Mouse (Mus musculus) myocyte (in vitro differentiated cells): ENCODE measurements around the gene Dhx36. TPM values are rescaled to one million over a fixed set of nuclear protein-coding genes. Genes with fewer than 3 reads are reported as not detected.
A peak's percentile ranks its signal among the peaks of the same experiment; 100 is the strongest.

Experiments used
- H3K27me3 ChIP-seq: one replicate; pipeline ENCODE4 v1.6.1; 2011; ENCODE audit not compliant: control insufficient read depth, insufficient read depth, insufficient read length
- H3K36me3 ChIP-seq: one replicate; pipeline ENCODE4 v1.6.1; 2011; ENCODE audit not compliant: control insufficient read depth, insufficient read depth
- H3K4me2 ChIP-seq: one replicate; pipeline ENCODE4 v1.6.1; 2011; ENCODE audit warnings: low read depth, control low read depth
- H3K4me3 ChIP-seq: one replicate; pipeline ENCODE4 v1.5.1; 2011; ENCODE audit warnings: mild to moderate bottlenecking, control low read depth, moderate library complexity
- H3K79me2 ChIP-seq: one replicate; pipeline ENCODE4 v1.6.1; 2011; ENCODE audit not compliant: control insufficient read depth, insufficient read depth
- H3ac ChIP-seq: one replicate; pipeline ENCODE4 v1.6.1; 2011; ENCODE audit not compliant: control insufficient read depth, insufficient read length
- CEBPB ChIP-seq: IDR thresholded peaks from 2 replicates; pipeline ENCODE4 v1.6.1; 2011; ENCODE audit warnings: mild to moderate bottlenecking, moderate library complexity; ENCODE audit not compliant: poor library complexity, insufficient read depth, severe bottlenecking
- E2F4 ChIP-seq: IDR thresholded peaks from one replicate; pipeline ENCODE4 v1.6.1; 2011; ENCODE audit warnings: mild to moderate bottlenecking, control low read depth, moderate library complexity; ENCODE audit not compliant: insufficient read depth
- MAX ChIP-seq: IDR thresholded peaks from one replicate; pipeline ENCODE4 v1.6.1; 2011; ENCODE audit warnings: low read depth, mild to moderate bottlenecking, control low read depth
- MYOD1 ChIP-seq, 3 experiments: IDR thresholded peaks; one replicate each; pipeline ENCODE4 v1.6.1; 2011; ENCODE audit warnings: control low read depth in 2 of 3, low read depth in 2 of 3, mild to moderate bottlenecking in 2 of 3, moderate library complexity in 1 of 3; ENCODE audit not compliant: insufficient read length in 2 of 3, control insufficient read depth in 1 of 3
- MYOG ChIP-seq, 3 experiments: IDR thresholded peaks; one replicate each; pipeline ENCODE4 v1.6.1; 2011; ENCODE audit warnings: control low read depth in 2 of 3, low read depth in 2 of 3, mild to moderate bottlenecking in 2 of 3; ENCODE audit not compliant: insufficient read length in 2 of 3, control insufficient read depth in 1 of 3, insufficient read depth in 1 of 3
- POLR2A ChIP-seq: IDR thresholded peaks from one replicate; pipeline ENCODE4 v1.6.1; 2011; ENCODE audit warnings: low read depth, mild to moderate bottlenecking, control low read depth, moderate library complexity; ENCODE audit not compliant: insufficient read length
- POLR2AphosphoS2 ChIP-seq: IDR thresholded peaks from one replicate; pipeline ENCODE4 v1.6.1; 2011; ENCODE audit warnings: low read depth, control low read depth; ENCODE audit not compliant: insufficient read length
- REST ChIP-seq: IDR thresholded peaks from one replicate; pipeline ENCODE4 v1.6.1; 2011; ENCODE audit warnings: mild to moderate bottlenecking, control low read depth, moderate library complexity; ENCODE audit not compliant: insufficient read depth, insufficient read length
- SRF ChIP-seq: IDR thresholded peaks from one replicate; pipeline ENCODE4 v1.6.1; 2011; ENCODE audit warnings: low read depth; ENCODE audit not compliant: control insufficient read depth, insufficient read length
- TCF12 ChIP-seq: IDR thresholded peaks from one replicate; pipeline ENCODE4 v1.6.1; 2011; ENCODE audit warnings: mild to moderate bottlenecking, control low read depth; ENCODE audit not compliant: poor library complexity, insufficient read depth, severe bottlenecking
- TCF3 ChIP-seq: IDR thresholded peaks from one replicate; pipeline ENCODE4 v1.6.1; 2011; ENCODE audit warnings: low read depth, control low read depth; ENCODE audit not compliant: insufficient read length
- USF1 ChIP-seq: IDR thresholded peaks from one replicate; pipeline ENCODE4 v1.6.1; 2011; ENCODE audit warnings: low read depth, mild to moderate bottlenecking, control low read depth, moderate library complexity
- polyA plus RNA-seq: library from polyadenylated mRNA; unstranded; fragments of >200 nt; fragmentation: generic; extraction: Trizol; gene quantifications from one replicate; pipeline ENCODE4 v1.2.1, GENCODE M21; 2012; ENCODE audit warnings: missing spikeins

Gene Dhx36
- polyA plus RNA-seq, 1 experiment, result 8.6 TPM

GRCm38 (mm10) chr3:62499327-62499726, 7.5 kb downstream of the Dhx36 start:
- TF ChIP-seq REST (no peak), MYOD1 (IDR thresholded peaks at IDR 0.05; ENCODE audit: control insufficient read depth in 1 of 3, insufficient read length in 2 of 3, low read depth in 2 of 3) (peak in 2 of 3 experiments; percentile 10 to 41)
- Histone ChIP-seq H3ac (no peak overlapping the region), H3K79me2 (peaks cover 8% of the 10 kb centered on the region), H3K27me3 (no peaks in the 10 kb centered on the region), H3K4me2 (no peak overlapping the region), H3K36me3 (peaks cover 68% of the 10 kb centered on the region), H3K4me3 (no peak overlapping the region)

GRCm38 (mm10) chr3:62492568-62492967, 14.2 kb downstream of the Dhx36 start:
- Histone ChIP-seq H3K4me2 (no peak overlapping the region), H3K36me3 (peaks cover 85% of the 10 kb centered on the region)

GRCm38 (mm10) chr3:62484340-62484739, 22.5 kb downstream of the Dhx36 start:
- no peak overlapping the region for H3K4me3 ChIP-seq
- H3K4me2 ChIP-seq, result no peak overlapping the region
- no peaks in the 10 kb centered on the region for H3K27me3 ChIP-seq
- H3K36me3 ChIP-seq, result peaks cover 77% of the 10 kb centered on the region
- H3K79me2 ChIP-seq, result no peaks in the 10 kb centered on the region
- TF ChIP-seq E2F4, result no peak
- TF ChIP-seq MYOG (IDR thresholded peaks at IDR 0.05; ENCODE audit: control insufficient read depth in 1 of 3, insufficient read depth in 1 of 3, insufficient read length in 2 of 3, low read depth in 2 of 3), result no peak
- no peak for TF ChIP-seq REST
- no peak for TF ChIP-seq TCF3
- TF ChIP-seq SRF, result no peak
- no peak for TF ChIP-seq POLR2A
- TF ChIP-seq USF1, result no peak
- no peak for TF ChIP-seq MYOD1 (IDR thresholded peaks at IDR 0.05; ENCODE audit: control insufficient read depth in 1 of 3, insufficient read length in 2 of 3, low read depth in 2 of 3)
- no peak for TF ChIP-seq CEBPB
- TF ChIP-seq TCF12, result no peak
- H3ac ChIP-seq, result no peak overlapping the region

More at GRCm38 (mm10) chr3:62492568-62492967, 14.2 kb downstream of the Dhx36 start:
- Histone ChIP-seq H3ac (no peak overlapping the region), H3K27me3 (no peaks in the 10 kb centered on the region), H3K79me2 (no peaks in the 10 kb centered on the region), H3K4me3 (no peak overlapping the region)
- TF ChIP-seq TCF3 (no peak), POLR2AphosphoS2 (no peak), CEBPB (no peak), SRF (no peak), POLR2A (no peak), USF1 (no peak), MYOG (IDR thresholded peaks at IDR 0.05; ENCODE audit: control insufficient read depth in 1 of 3, insufficient read depth in 1 of 3, insufficient read length in 2 of 3, low read depth in 2 of 3) (no peak), REST (no peak), E2F4 (no peak), MAX (no peak)

GRCm38 (mm10) chr3:62470179-62470578, 36.6 kb downstream of the Dhx36 start:
- Histone ChIP-seq H3K36me3 (peaks cover 88% of the 10 kb centered on the region), H3ac (no peak overlapping the region), H3K79me2 (no peaks in the 10 kb centered on the region), H3K27me3 (no peaks in the 10 kb centered on the region), H3K4me3 (no peak overlapping the region), H3K4me2 (no peak overlapping the region)
- TF ChIP-seq USF1 (no peak), MYOD1 (IDR thresholded peaks at IDR 0.05; ENCODE audit: control insufficient read depth in 1 of 3, insufficient read length in 2 of 3, low read depth in 2 of 3) (no peak), POLR2A (no peak), TCF3 (no peak), SRF (no peak), E2F4 (no peak), REST (no peak), MAX (no peak), MYOG (IDR thresholded peaks at IDR 0.05; ENCODE audit: control insufficient read depth in 1 of 3, insufficient read depth in 1 of 3, insufficient read length in 2 of 3, low read depth in 2 of 3) (no peak), POLR2AphosphoS2 (no peak), TCF12 (no peak), CEBPB (no peak)

- Histone ChIP-seq H3ac (no peak overlapping the region), H3K79me2 (no peaks in the 10 kb centered on the region), H3K4me3 (no peak overlapping the region), H3K36me3 (peaks cover 74% of the 10 kb centered on the region), H3K27me3 (no peaks in the 10 kb centered on the region), H3K4me2 (no peak overlapping the region)
- TF ChIP-seq E2F4 (no peak), TCF12 (no peak), POLR2AphosphoS2 (no peak), POLR2A (no peak), MYOG (IDR thresholded peaks at IDR 0.05; ENCODE audit: control insufficient read depth in 1 of 3, insufficient read depth in 1 of 3, insufficient read length in 2 of 3, low read depth in 2 of 3) (no peak), MAX (no peak), USF1 (no peak), MYOD1 (IDR thresholded peaks at IDR 0.05; ENCODE audit: control insufficient read depth in 1 of 3, insufficient read length in 2 of 3, low read depth in 2 of 3) (no peak), SRF (no peak), CEBPB (no peak), TCF3 (no peak), REST (no peak)
These were observed 42.5 kb downstream of the Dhx36 start for GRCm38 (mm10) chr3:62464276-62464675.
